In the genomic region with DNA sequence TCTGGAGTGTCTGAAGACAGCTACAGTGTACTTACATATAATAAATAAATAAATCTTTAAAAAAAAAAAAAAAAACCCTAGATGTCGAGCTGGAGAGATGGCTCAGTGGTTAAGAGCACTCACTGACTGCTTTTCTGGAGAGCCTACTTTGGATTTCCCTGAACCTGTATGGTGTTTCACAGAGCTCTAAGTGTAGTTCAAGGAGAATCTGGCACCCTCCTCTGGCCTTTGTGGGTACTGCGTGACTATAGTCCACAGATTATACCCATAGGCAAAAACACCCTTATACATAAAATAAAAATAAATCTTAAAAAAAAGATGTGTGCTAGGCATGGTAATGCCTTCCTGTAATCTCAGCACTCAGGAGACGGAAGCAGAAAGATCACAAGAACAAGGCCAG, we compare ENCODE assay signal across 8 mouse cellular contexts. TPM values are rescaled to one million over a fixed set of nuclear protein-coding genes. Genes with fewer than 3 reads are reported as not detected.
DNase-seq lines count a peak whose midpoint lies in the region; ATAC-seq and TF ChIP-seq lines count a peak whose summit lies in the region.

No protein-coding gene starts in this region.

- POLR2A ChIA-PET in Patski (lab: Charles Lee), result no interaction called here

- ATAC-seq in Patski, result peak; percentile 39
- peak; percentile 52; the same call in 1 of the 2 replicates for ATAC-seq in kidney, embryonic 14.5 days (ENCODE audit: low FRiP score, low TSS enrichment)
- peak; percentile 53; the same call in 1 of the 2 replicates for ATAC-seq in neural tube, embryonic 13.5 days (ENCODE audit: low read depth)

- H3K4me2 ChIP-seq in kidney, embryonic 14.5 days (replicated peaks; ENCODE audit: low read depth, low read length), result no peak overlapping the region
- no peak overlapping the region for H3K4me2 ChIP-seq in neural tube, embryonic 13.5 days

- in situ Hi-C loops in Patski (cut with MboI; ENCODE audit: low pct_unique_long_range_greater_than_20kb), result loop anchor here (5.0 kb wide), 1 partner anchor 147 kb away; the partner anchor contains the start of gene Ppdpf

- no peaks in the 10 kb centered on the region for H3K4me1 ChIP-seq in kidney, embryonic 14.5 days (ENCODE audit: control insufficient read depth, insufficient read depth, low read length)
- H3K4me1 ChIP-seq in neural tube, embryonic 13.5 days (replicated peaks), result no peaks in the 10 kb centered on the region

- no peaks in the 10 kb centered on the region for H3K27me3 ChIP-seq in Patski
- no peaks in the 10 kb centered on the region for H3K27me3 ChIP-seq in kidney, embryonic 14.5 days (ENCODE audit: control insufficient read depth, insufficient read depth, low read length)
- no peaks in the 10 kb centered on the region for H3K27me3 ChIP-seq in neural tube, embryonic 13.5 days

- no peak overlapping the region for H3K4me3 ChIP-seq in kidney, embryonic 14.5 days (ENCODE audit: low read length)
- no peak overlapping the region for H3K4me3 ChIP-seq in neural tube, embryonic 13.5 days

- H3K9ac ChIP-seq in kidney, embryonic 14.5 days (ENCODE audit: low read depth, low read length), result no peak overlapping the region
- no peak overlapping the region for H3K9ac ChIP-seq in neural tube, embryonic 13.5 days

- DNase-seq in A20 (ENCODE audit: low read depth, low spot score) (peak; percentile 68), Patski (ENCODE audit: low read depth, low spot score) (no peak), liver (peak; percentile 62)
- peak; percentile 73 to 83 for DNase-seq in cerebellum, postnatal 36 days
- DNase-seq in gastrocnemius, adult 18-20 months (ENCODE audit: low spot score), result peak; percentile 71
- peak; percentile 40 to 66 for DNase-seq in thymus, postnatal 10 days (ENCODE audit: low spot score in 2 of 2)

- no peaks in the 10 kb centered on the region for H3K9me3 ChIP-seq in kidney, embryonic 14.5 days (ENCODE audit: control insufficient read depth, low read length)
- H3K9me3 ChIP-seq in neural tube, embryonic 13.5 days, result no peaks in the 10 kb centered on the region

- no peak overlapping the region for H3K27ac ChIP-seq in kidney, embryonic 14.5 days (ENCODE audit: low read depth, low read length)
- H3K27ac ChIP-seq in neural tube, embryonic 13.5 days (replicated peaks), result no peak overlapping the region

- peaks cover 79% of the 10 kb centered on the region for H3K36me3 ChIP-seq in kidney, embryonic 14.5 days (ENCODE audit: control insufficient read depth, insufficient read depth, low read length)
- peaks cover 84% of the 10 kb centered on the region for H3K36me3 ChIP-seq in neural tube, embryonic 13.5 days

- TF ChIP-seq CTCF in Patski (IDR thresholded peaks at IDR 0.05), result peak; percentile 76

- CTCF ChIA-PET in Patski (lab: Charles Lee), result interaction anchor here (0.6 to 5.2 kb wide), 13 partner anchors 7 to 345 kb away, joined by 3 to 40 read pairs (median 3); partner anchors contain the start of gene Ppdpf

- WGBS in kidney, embryonic 14.5 days, result 66% methylated on average over 3 of the region's 3 CpGs
- 61% methylated on average over 3 of the region's 3 CpGs for WGBS in neural tube, embryonic 13.5 days

RNA-seq across cellular contexts. Expression of gene Rtel1, which starts 14.5 kb away (rescaled TPM):
- polyA plus RNA-seq in Patski (2021), result 46.5 TPM
- 10 to 100 TPM in 1 of 2 experiments, 1 to 10 TPM in 1; 7.3 to 10.8 TPM for total RNA-seq in gastrocnemius, adult 18-20 months (2021)
- polyA plus RNA-seq in kidney, embryonic 14.5 days (2014; fragmentation: Nextera tagmentation; extraction: Ambion mirVana), result 40.0 and 59.2 TPM in 2 replicates
- 28.8 and 30.1 TPM in 2 replicates for polyA plus RNA-seq in neural tube, embryonic 13.5 days (2015; fragmentation: Nextera tagmentation; extraction: Ambion mirVana)

RNA-seq across cellular contexts. Expression of gene Stmn3, which starts 19.7 kb away (rescaled TPM):
- not detected for polyA plus RNA-seq in Patski (2021)
- total RNA-seq in gastrocnemius, adult 18-20 months (2021), result not detected
- polyA plus RNA-seq in kidney, embryonic 14.5 days (2014; fragmentation: Nextera tagmentation; extraction: Ambion mirVana), result 0.46 and 0.62 TPM in 2 replicates
- 1,090 and 1,260 TPM in 2 replicates for polyA plus RNA-seq in neural tube, embryonic 13.5 days (2015; fragmentation: Nextera tagmentation; extraction: Ambion mirVana)

RNA-seq across cellular contexts. Expression of gene Zgpat, which starts 30.7 kb away (rescaled TPM):
- 41.8 TPM for polyA plus RNA-seq in Patski (2021)
- 10 to 100 TPM; 11.7 to 12.4 TPM for total RNA-seq in gastrocnemius, adult 18-20 months (2021)
- polyA plus RNA-seq in kidney, embryonic 14.5 days (2014; fragmentation: Nextera tagmentation; extraction: Ambion mirVana), result 25.7 and 39.0 TPM in 2 replicates
- 61.4 and 67.4 TPM in 2 replicates for polyA plus RNA-seq in neural tube, embryonic 13.5 days (2015; fragmentation: Nextera tagmentation; extraction: Ambion mirVana)

RNA-seq across cellular contexts. Expression of gene Arfrp1, which starts 31.2 kb away (rescaled TPM):
- polyA plus RNA-seq in Patski (2021), result 44.8 TPM
- 10 to 100 TPM; 23.0 to 26.5 TPM for total RNA-seq in gastrocnemius, adult 18-20 months (2021)
- 51.5 and 53.9 TPM in 2 replicates for polyA plus RNA-seq in kidney, embryonic 14.5 days (2014; fragmentation: Nextera tagmentation; extraction: Ambion mirVana)
- polyA plus RNA-seq in neural tube, embryonic 13.5 days (2015; fragmentation: Nextera tagmentation; extraction: Ambion mirVana), result 82.6 and 85.9 TPM in 2 replicates

RNA-seq across cellular contexts. Expression of gene Lime1, which starts 45.9 kb away (rescaled TPM):
- 22.7 TPM for polyA plus RNA-seq in Patski (2021)
- total RNA-seq in gastrocnemius, adult 18-20 months (2021), result 1 to 10 TPM; 3.8 to 4.5 TPM
- 17.3 and 22.1 TPM in 2 replicates for polyA plus RNA-seq in kidney, embryonic 14.5 days (2014; fragmentation: Nextera tagmentation; extraction: Ambion mirVana)
- polyA plus RNA-seq in neural tube, embryonic 13.5 days (2015; fragmentation: Nextera tagmentation; extraction: Ambion mirVana), result 41.3 and 41.4 TPM in 2 replicates

Comparison
In these comparisons a context has a peak if more than half of its experiments do, and no peak if none do; other contexts are left out.
1. RNA of gene Stmn3, which starts 19.7 kb away (polyA plus RNA-seq): 1,090 to 1,260 TPM in neural tube, embryonic 13.5 days; 0.46 to 0.62 TPM in kidney, embryonic 14.5 days and not detected in Patski (single experiment); every median in the first group is over 100 times any median in the second.
2. Peak in every context shown above with its lines, with median percentiles within 50 percentile points of each other: ATAC-seq.